9 mouse cellular contexts compared by ENCODE assay signal in genomic region chr9:113528586-113528985, GRCm38 (mm10).
A peak's percentile ranks its signal among the peaks of the same experiment; 100 is the strongest.
DNase-seq lines count a peak whose midpoint lies in the region; ATAC-seq lines count a peak whose summit lies in the region.
"Had no signal": no experiment of that assay in that cellular context is flagged by ENCODE, and none has a peak within 500 bp of the region (broad histone marks: within the 10 kb centered on the region; RNA-seq: fewer than 3 reads in every experiment).

No protein-coding gene starts in this region.

- 80% methylated on average over 2 of the region's 2 CpGs for WGBS in intestine, embryonic 14.5 days
- 81% methylated on average over 2 of the region's 2 CpGs for WGBS in intestine, embryonic 16.5 days

- no peaks in the 10 kb centered on the region for H3K36me3 ChIP-seq in intestine, embryonic 14.5 days (ENCODE audit: control insufficient read depth, insufficient read depth, low read length)
- H3K36me3 ChIP-seq in intestine, embryonic 16.5 days (ENCODE audit: control insufficient read depth, insufficient read depth, low read length): no peaks in the 10 kb centered on the region
- H3K36me3 ChIP-seq in splenic B cell, adult 2 months (ENCODE audit: control insufficient read depth, insufficient read depth, low read length, poor library complexity, severe bottlenecking): no peaks in the 10 kb centered on the region
- H3K36me3 ChIP-seq: liver, embryonic 13.5 days had no signal

- H3K27ac ChIP-seq in intestine, embryonic 14.5 days (ENCODE audit: low read depth): no peak overlapping the region
- H3K27ac ChIP-seq in intestine, embryonic 16.5 days (ENCODE audit: low read length): no peak overlapping the region
- H3K27ac ChIP-seq: liver, embryonic 13.5 days had no signal

- no peak overlapping the region for H3K9ac ChIP-seq in intestine, embryonic 14.5 days (ENCODE audit: low read length)
- no peak overlapping the region for H3K9ac ChIP-seq in intestine, embryonic 16.5 days (ENCODE audit: low read depth, low read length)
- H3K9ac ChIP-seq: liver, embryonic 13.5 days had no signal

- H3K27me3 ChIP-seq in intestine, embryonic 14.5 days (replicated peaks; ENCODE audit: control insufficient read depth, insufficient read depth, low read length): no peaks in the 10 kb centered on the region
- no peaks in the 10 kb centered on the region for H3K27me3 ChIP-seq in intestine, embryonic 16.5 days (replicated peaks; ENCODE audit: control insufficient read depth, insufficient read depth, low read length)
- no peaks in the 10 kb centered on the region for H3K27me3 ChIP-seq in splenic B cell, adult 2 months (ENCODE audit: control insufficient read depth, insufficient read depth, low read length, poor library complexity, severe bottlenecking)
- H3K27me3 ChIP-seq: liver, embryonic 13.5 days had no signal

- H3K9me3 ChIP-seq in intestine, embryonic 14.5 days (ENCODE audit: control insufficient read depth, low read length): no peaks in the 10 kb centered on the region
- no peaks in the 10 kb centered on the region for H3K9me3 ChIP-seq in intestine, embryonic 16.5 days (ENCODE audit: control insufficient read depth, low read length)

- H3K4me2 ChIP-seq in intestine, embryonic 14.5 days (ENCODE audit: low read length): no peak overlapping the region
- H3K4me2 ChIP-seq in intestine, embryonic 16.5 days (ENCODE audit: low read depth, low read length): no peak overlapping the region
- H3K4me2 ChIP-seq: liver, embryonic 13.5 days had no signal

- H3K4me1 ChIP-seq in intestine, embryonic 14.5 days (replicated peaks; ENCODE audit: control insufficient read depth, insufficient read depth, low read length): no peaks in the 10 kb centered on the region
- no peaks in the 10 kb centered on the region for H3K4me1 ChIP-seq in intestine, embryonic 16.5 days (ENCODE audit: control insufficient read depth, insufficient read depth, low read length)
- H3K4me1 ChIP-seq: liver, embryonic 13.5 days had no signal

- peak; percentile 55 for DNase-seq in intestine, embryonic 14.5 days (ENCODE audit: low spot score)
- peak; percentile 44 for DNase-seq in urinary bladder, postnatal 14 days (ENCODE audit: low spot score)
- DNase-seq in urinary bladder, postnatal 4 days (ENCODE audit: low spot score in 2 of 2): no peak
- peak; percentile 8 for DNase-seq in c-Kit-positive CD71-positive TER-119-positive erythroid progenitor cells, embryonic 14.5 days (ENCODE audit: low spot score)
- peak; percentile 61 for DNase-seq in heart, postnatal 4 days
- DNase-seq in splenic B cell, adult 2 months (ENCODE audit: low read depth, low spot score): peak; percentile 5
- DNase-seq in ovary, postnatal 36 days (ENCODE audit: low spot score): no peak
- DNase-seq: liver, embryonic 13.5 days had no signal

- no peak for ATAC-seq in intestine, embryonic 14.5 days (replicated peaks; ENCODE audit: low FRiP score, low TSS enrichment, low read depth)
- ATAC-seq in intestine, embryonic 16.5 days: no peak

- H3K4me3 ChIP-seq in intestine, embryonic 14.5 days (ENCODE audit: low read depth, low read length): no peak overlapping the region
- H3K4me3 ChIP-seq in intestine, embryonic 16.5 days (ENCODE audit: low read length): no peak overlapping the region
- H3K4me3 ChIP-seq: liver, embryonic 13.5 days had no signal

Comparison
In these comparisons a context has a peak if more than half of its experiments do, and no peak if none do; other contexts are left out.
1. DNase-seq: peak in intestine, embryonic 14.5 days (single experiment), urinary bladder, postnatal 14 days (single experiment), c-Kit-positive CD71-positive TER-119-positive erythroid progenitor cells, embryonic 14.5 days (single experiment), heart, postnatal 4 days (single experiment) and splenic B cell, adult 2 months (single experiment); none in urinary bladder, postnatal 4 days (0 of 2) and ovary, postnatal 36 days (single experiment).